Mouse (Mus musculus) cortical plate, adult 2 months (tissue): ENCODE results near the gene Hus1.

ENCODE experiments used
- CTCF ChIP-seq: fragments of 200-500 bp; IDR thresholded peaks from 2 replicates; pipeline ENCODE4 v1.5.1; 2011; ENCODE audit warnings: mild to moderate bottlenecking, control low read depth, low read length; ENCODE audit not compliant: insufficient read depth; ENCODE audit errors: extremely low read depth
- POLR2A ChIP-seq: fragments of 200-500 bp; IDR thresholded peaks from 2 replicates; pipeline ENCODE4 v1.6.1; 2011; ENCODE audit warnings: mild to moderate bottlenecking, low read length, control low read depth; ENCODE audit not compliant: insufficient read depth; ENCODE audit errors: extremely low read depth

GRCm38 (mm10) chr11:9010416-9010815 is 575 bp downstream of the Hus1 start:
- TF ChIP-seq POLR2A: no peak
- no peak for TF ChIP-seq CTCF
